Mouse (Mus musculus) limb, embryonic 15.5 days (tissue): ENCODE measurements around the gene Eif2s3y. TPM values are rescaled to one million over a fixed set of nuclear protein-coding genes. Genes with fewer than 3 reads are reported as not detected.

Experiments used
- ATAC-seq: fragments of 200-750 bp; cut with Nextera tagmentation; 2 replicates; pipeline ENCODE4 v1.8.0; 2017; ENCODE audit warnings: low read depth, moderate TSS enrichment; ENCODE audit not compliant: insufficient number of reproducible peaks, low FRiP score, low TSS enrichment
- H3K27ac ChIP-seq: fragments of 300-500 bp; sonication (generic); 2 replicates; pipeline ENCODE4 v1.5.1; 2015; ENCODE audit warnings: moderate library complexity, mild to moderate bottlenecking, inconsistent platforms
- H3K27me3 ChIP-seq: fragments of 300-500 bp; sonication (generic); 2 replicates; pipeline ENCODE4 v1.6.1; 2015; ENCODE audit warnings: inconsistent platforms
- H3K36me3 ChIP-seq: fragments of 300-500 bp; sonication (generic); 2 replicates; pipeline ENCODE4 v1.6.1; 2015; ENCODE audit warnings: inconsistent platforms
- H3K4me1 ChIP-seq: fragments of 300-500 bp; sonication (generic); 2 replicates; pipeline ENCODE4 v1.6.1; 2015; ENCODE audit warnings: inconsistent platforms
- H3K4me2 ChIP-seq: fragments of 300-500 bp; sonication (generic); 2 replicates; pipeline ENCODE4 v1.6.1; 2015; ENCODE audit warnings: mild to moderate bottlenecking, inconsistent platforms
- H3K4me3 ChIP-seq: fragments of 300-500 bp; sonication (generic); 2 replicates; pipeline ENCODE4 v1.5.1; 2015; ENCODE audit warnings: mild to moderate bottlenecking, inconsistent platforms
- H3K9ac ChIP-seq: fragments of 300-500 bp; sonication (generic); 2 replicates; pipeline ENCODE4 v1.6.1; 2015; ENCODE audit warnings: inconsistent platforms
- H3K9me3 ChIP-seq: fragments of 300-500 bp; sonication (generic); 2 replicates; pipeline ENCODE4 v1.6.1; 2016; ENCODE audit warnings: inconsistent platforms
- WGBS: fragments of 180-500 bp; shearing (Covaris S2); methylation state at CpG from one replicate; pipeline ENCODE4 v1.1.7; 2015; 5-methylcytosine and 5-hydroxymethylcytosine counted together
- microRNA-seq: library from miRNA; unstranded; fragments of <30 nt; microRNA quantifications from one replicate; pipeline ENCODE4, GENCODE M21; 2016
- polyA plus RNA-seq: library from polyadenylated mRNA; unstranded; fragments of >200 nt; fragmentation: Nextera tagmentation; extraction: Ambion mirVana; gene quantifications from 2 replicates; pipeline ENCODE4 v1.2.1, GENCODE M21; 2015

Gene Eif2s3y
- polyA plus RNA-seq, result 21.8 and 23.7 TPM in 2 replicates

GRCm38 (mm10) chrY:1009882-1010751, at the start of gene Eif2s3y:
Eif2s3y (plus strand) TSS chrY:1010543.
- Histone ChIP-seq H3K4me3 (peak within 1 kb of the TSS; percentile 42), H3K4me2 (no peak within 1 kb of the TSS), H3K36me3 (no peaks in the 10 kb centered on the region), H3K4me1 (no peaks in the 10 kb centered on the region), H3K9ac (no peak within 1 kb of the TSS), H3K27ac (no peak within 1 kb of the TSS), H3K27me3 (no peaks in the 10 kb centered on the region), H3K9me3 (no peaks in the 10 kb centered on the region)
- WGBS, result 22% methylated on average over 15 of the region's 31 CpGs
- no peak for ATAC-seq

Small RNA genes within 50 kb of the gene (microRNA-seq; reads per million reads assigned to microRNA genes)
- not detected for gene Gm47281

Other genes with a start within 250 kb of the Eif2s3y start
- not detected in 2 replicates for gene Zfy1, start 213.1 kb upstream of the Eif2s3y start, polyA plus RNA-seq
- not detected in 2 replicates for gene Uba1y, start 191.9 kb upstream of the Eif2s3y start, polyA plus RNA-seq
- gene Kdm5d, start 112.8 kb upstream of the Eif2s3y start, polyA plus RNA-seq, result 5.5 and 7.1 TPM in 2 replicates
- gene Uty, start 235.2 kb downstream of the Eif2s3y start, polyA plus RNA-seq, result 6.6 and 8.3 TPM in 2 replicates